Mouse (Mus musculus) cerebellum, adult 18-20 months (tissue): ENCODE data around the gene Gba.
A peak's percentile ranks its signal among the peaks of the same experiment; 100 is the strongest.
"Not testable (repeated sequence)": the region's sequence is repeated elsewhere in the genome, so short reads cannot be mapped to it uniquely, and the experiment has no call there.

Source experiments
- DNase-seq, 2 experiments: peaks; one replicate each; pipeline ENCODE4 v3.0.0; 2021

The Gba gene

DNA sequence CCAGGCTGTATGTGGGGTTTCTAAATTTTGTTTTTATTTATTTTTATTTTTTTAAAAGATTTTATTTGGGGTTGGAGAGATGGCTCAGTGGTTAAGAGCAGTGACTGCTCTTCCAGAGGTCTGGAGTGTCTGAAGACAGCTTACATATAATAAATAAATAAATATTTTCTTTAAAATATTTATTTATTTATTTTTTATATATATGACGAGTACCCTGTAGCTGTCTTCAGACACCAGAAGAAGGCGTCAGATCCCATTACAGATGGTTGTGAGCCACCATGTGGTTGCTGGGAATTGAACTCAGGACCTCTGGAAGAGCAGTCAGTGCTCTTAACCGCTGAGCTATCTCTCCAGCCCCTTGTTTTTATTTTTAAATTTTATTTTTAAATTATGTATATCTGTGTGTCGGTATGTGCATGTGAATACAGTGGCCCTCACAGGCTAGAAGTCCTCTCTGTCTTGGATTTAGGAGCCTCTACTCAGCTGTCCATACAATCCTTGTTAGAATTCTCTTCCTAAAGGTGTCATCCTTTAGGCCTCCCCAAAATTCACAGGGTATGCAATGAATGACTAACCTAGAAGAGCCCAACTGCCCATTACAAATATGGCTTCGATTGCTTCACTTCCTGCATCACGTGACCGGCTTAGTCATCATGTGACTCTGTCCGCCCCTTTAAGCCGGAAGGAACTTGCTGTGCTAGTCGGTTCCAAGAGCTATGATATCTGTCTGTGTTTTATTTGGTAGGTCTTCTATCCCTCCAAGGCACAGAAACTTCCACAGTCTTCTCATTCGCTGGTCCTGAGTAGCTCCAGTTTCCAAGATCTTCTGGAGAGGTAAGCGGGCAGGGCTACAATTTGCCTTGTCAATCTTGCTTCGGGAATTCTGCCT is at the start of gene Gba:
Gba (plus strand) TSS at position 676 of the 889 bp plus-strand sequence.
- DNase-seq = peak; percentile 83 to 89

DNA sequence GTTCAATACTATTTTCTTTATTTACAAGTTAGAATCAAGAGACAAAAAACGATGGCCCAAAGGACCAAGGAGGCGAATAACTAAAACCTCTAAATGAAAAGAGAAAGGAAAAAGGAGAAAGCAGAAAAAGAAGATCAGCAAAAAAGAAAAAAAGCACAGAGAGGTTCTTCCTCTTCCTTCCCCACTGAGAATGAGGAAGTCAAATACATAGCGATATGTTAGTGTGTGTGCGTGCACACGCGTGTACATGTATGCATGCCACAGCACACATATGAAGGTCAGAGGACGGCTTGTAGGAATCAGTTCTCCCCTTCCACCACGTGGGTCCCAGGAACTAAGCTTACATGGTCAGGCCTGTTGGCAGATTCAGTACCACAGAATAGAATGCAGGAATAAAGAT is 45.8 kb upstream of the Gba start:
- DNase-seq = no peak

DNA sequence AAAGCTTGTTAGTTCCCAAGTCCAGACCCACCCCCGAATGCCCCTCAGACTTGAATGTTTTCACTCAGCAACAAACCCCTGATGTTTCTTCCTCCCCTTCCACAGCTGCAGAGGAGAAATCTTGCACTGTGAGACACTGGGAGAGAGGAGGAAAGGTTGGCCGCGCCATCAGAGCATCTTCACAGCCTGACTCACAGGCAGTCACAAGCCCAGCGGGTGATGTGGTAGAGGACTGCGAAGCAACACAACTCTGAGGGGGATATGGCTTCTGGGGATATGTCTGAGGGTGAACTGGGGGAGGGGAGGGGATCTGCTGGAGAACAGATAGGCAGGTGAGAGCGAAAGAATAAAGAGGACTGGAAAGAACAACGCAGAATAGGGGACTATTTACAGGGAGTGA is 44.1 kb upstream of the Gba start:
- no peak for DNase-seq

DNA sequence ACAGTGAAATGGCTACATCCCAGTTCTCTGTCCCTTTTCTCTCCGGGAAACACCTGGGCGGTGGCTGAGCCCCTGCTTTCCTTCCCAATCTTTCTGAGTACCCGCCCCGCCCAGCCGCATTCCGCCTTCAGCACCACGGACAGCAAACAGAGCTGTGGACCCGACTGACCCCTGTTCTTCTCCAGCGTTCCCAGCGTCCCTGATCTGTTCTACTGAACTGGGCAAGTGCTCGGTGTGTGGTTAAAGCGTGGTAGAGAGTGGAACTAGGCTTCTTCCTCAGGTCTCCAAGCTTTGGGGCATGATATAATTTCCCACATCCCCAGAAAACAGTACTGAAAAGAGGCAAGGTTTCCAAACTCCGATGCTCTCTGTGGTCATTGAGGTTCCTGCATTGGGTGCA is 43.5 kb upstream of the Gba start:
- DNase-seq = no peak

DNA sequence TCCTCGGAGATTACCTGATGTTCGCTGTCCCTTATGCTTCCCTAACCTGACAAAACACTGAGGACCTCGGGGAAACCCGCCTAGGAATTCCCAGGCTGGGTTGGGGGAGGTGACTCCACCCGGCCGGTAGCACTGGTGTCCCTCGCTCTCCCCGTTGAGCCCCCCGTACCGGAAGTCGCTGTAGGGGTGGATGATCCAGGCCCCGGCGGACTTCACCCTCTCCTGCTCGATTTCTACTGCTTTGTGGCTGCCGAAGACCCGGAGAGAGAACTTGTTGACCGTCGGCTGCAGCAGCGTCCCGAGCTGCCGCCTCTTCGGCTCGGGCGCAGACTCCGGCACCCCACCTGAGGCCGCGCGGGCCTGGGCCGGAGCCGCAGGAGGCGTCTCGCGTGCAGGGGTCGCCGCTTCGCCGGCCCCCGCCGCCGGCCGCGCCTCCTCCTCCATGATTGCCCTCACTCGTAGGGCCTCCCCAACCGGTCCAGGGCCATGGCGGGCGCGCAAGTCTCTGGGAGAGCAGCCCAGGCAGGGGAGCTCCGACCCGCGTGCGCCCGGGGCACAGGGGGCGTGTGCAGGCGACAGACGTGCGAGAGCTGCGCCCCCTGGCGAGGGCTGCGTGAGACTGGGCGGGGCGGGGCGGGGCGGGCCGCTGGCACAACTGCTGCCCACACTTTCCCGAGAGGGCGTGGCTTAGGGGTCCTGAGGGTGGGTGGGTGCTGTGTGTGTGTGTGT is 42.9 kb upstream of the Gba start, which contains the start of gene Hcn3:
Hcn3 (minus strand) TSS at position 581 of the 729 bp plus-strand sequence.
- DNase-seq = peak; percentile 60 to 70

DNA sequence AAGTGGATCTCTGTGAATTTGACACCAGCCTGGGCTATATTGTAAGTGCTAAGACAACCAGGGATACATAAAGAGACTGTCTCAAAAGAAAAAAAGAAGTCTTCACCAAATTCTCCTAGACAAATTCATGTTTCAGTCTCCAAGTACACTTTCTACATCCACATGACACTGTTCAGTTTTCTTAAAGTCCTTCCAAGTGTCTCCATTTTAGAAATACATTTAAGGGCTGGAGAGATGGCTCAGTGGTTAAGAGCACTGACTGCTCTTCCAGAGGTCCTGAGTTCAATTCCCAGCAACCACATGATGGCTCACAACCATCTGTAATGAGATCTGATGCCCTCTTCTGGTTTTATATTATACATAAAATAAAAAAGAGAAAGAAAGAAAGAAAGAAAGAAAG is 41.5 kb upstream of the Gba start:
- DNase-seq = not testable (repeated sequence)

DNA sequence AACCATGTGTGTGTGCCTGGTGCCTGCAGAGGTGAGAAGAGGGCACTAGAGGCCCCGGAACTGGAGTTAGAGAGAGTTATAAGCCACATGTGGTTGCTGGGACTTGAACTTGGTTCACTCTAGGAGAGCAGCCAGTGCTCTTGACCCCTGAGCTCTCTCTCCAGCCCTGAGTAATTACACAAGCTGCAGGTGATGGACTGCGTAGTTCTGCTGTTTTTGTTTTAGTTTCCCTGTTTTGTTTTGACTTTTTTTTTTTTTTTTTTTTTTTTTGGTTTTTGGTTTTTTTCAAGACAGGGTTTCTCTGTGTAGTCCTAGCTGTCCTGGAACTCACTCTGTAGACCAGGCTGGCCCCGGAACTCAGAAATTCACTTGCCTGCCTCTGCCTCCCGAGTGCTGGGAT is 40.9 kb upstream of the Gba start:
- DNase-seq = no peak

DNA sequence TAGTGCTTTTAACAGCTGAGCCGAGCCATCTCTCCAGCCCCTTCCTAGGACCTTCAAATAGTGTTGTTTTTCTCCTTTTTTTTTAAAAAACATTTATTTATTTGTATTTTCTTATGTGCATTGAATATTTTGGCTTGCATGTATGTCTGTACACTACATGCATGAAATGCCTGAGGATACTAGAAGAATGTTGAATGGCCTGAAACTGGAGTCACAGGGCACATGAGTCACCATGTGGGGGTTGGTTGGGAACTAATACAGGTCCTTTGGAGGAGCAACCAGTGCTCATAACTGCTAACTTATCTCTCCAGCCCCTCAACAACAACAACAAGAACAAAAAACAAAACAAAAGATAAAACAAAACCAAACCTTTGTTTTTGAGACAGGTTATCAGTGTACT is 39.6 kb upstream of the Gba start:
- no peak for DNase-seq

DNA sequence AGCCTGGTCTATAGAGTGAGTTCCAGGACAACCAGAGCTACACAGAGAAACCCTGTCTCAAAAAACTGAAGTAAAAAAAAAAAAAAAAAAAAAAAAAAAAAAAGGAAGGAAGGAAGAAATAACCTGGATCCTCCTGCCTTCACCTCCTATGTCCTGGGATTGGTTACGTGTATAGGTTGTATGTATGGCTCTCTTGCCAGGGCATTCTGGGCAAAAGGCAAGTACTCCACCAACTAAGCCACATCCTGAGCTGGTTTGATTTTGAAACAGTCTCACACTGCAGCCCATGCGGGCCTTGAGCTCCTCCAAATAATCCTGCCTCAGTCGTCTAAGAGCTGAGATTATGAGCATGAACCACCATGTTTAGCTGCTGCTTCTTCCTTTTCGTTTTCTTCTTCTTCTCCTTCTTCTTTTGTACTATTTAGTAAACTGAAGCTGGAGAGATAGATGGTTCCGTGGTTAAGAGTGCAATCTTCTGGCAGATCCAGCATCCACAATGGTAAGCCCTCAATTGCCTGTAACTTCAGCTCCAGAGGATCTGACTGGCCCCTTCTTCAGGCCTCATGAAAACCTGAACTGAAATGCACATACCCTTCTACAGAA is 39.0 kb upstream of the Gba start:
- DNase-seq = no peak

DNA sequence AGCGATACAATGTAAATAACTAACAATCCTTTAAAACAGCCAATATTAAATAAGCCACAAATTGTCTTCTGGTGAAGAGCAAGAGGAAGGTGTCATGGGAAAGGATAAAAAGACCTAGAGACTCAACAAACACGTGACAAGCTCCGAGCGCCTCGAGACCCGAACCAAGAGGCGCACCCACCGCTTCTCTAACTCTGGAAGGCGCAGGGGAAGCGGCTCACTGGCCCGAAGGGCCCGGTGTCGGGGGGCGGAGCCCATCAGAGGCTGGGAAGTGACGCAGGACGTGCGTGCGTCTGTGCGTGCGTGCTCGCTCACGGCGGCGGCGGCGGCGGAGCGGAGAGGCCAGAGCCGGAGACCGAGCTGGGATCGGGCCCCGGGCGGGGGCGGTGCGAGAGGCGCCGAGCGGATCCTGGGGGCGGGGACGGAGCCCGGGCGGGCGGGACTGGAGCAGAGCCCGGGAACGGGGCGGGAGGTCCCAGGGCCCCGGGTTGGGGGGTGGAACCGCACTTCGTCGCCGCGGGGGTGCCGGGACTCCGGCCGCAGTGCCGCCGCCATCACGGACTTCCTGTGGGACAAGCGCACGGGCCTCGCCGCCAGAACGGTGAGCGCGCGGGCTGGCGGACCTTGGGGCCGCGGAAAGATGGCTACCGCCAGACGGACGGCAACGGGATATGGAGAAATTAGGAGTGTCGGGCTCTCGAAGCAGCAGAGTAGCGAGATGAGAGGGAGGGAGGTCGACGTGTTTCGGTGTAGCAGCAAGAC is 38.0 kb upstream of the Gba start, which contains the start of gene Clk2:
Clk2 (plus strand) TSS at position 290 of the 762 bp plus-strand sequence.
- peak; percentile 96 for DNase-seq

DNA sequence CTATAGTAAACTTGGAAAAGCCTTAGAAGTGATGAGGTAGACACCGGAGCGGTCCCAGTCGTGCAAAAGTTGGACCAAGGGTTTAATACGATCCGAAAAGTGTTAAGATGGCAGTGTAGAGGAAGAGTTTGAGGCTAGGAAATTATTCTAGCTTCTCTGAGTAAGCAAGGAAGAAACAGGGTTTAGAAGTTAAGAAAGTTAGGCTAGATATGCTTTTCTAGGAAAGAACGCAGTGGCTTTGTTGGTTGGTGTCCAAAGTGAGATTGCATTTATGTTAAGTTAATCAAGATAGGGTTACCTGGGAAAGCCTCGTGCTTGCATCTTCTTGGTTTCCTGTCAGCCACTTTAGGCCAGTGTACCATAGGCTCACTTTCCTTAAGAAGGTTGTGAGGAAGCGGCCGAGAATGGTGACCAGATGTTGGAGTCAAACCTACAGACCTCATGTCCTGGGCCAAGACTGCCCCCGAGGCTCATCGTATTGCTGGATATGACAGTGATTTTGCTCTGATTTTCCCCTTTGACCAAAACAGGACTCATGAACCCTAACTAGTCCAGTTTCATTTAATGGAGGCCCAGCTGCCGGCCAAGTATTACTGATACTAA is 37.4 kb upstream of the Gba start:
- DNase-seq = no peak

DNA sequence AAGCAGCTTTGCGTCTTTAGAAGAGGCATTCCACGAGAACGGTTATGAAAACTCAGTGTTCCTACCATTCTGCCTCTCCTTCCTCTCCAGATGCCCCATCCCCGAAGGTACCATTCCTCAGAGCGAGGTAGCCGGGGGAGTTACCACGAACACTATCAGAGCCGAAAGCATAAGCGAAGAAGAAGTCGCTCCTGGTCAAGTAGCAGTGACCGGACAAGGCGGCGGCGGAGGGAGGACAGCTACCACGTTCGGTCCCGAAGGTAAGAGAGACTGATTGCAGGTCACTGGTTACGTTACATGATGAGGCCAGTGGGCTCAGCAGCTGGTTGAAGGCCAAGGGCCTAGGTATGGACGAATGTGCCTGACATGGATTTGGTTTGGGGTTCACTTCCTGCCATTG is 35.8 kb upstream of the Gba start:
- DNase-seq = no peak

DNA sequence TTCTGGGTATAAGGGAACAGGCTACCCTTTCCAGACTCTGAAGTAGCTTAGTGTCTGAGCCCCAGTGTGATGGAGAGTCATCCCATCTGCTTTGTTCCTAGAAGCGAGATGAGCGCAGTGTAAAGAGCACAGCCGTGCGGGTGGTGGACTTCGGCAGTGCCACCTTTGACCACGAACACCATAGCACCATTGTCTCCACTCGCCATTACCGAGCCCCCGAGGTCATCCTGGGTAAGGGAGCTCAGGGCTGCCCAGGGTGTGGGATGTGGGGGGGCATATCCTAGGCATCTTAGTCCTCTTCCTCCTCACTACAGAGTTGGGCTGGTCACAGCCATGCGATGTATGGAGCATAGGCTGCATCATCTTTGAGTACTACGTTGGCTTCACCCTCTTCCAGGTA is 27.9 kb upstream of the Gba start:
- DNase-seq = no peak

DNA sequence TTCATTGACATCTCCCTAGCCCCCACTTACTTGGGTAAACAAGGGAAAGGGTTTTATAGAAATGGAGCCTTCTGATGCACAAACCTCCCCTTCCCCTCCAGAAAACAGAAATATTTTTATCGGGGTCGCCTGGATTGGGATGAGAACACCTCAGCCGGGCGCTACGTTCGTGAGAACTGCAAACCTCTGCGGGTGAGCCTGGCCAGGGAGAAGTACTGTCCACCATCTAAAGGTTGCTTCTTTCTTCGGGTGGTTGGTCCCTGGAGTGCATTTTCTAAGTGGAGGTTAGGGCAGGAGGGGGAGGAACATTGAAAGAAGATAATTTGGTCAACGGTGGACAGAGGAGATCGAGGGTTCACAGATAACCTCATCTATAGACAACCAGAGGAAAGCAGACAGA is 27.2 kb upstream of the Gba start:
- no peak for DNase-seq

DNA sequence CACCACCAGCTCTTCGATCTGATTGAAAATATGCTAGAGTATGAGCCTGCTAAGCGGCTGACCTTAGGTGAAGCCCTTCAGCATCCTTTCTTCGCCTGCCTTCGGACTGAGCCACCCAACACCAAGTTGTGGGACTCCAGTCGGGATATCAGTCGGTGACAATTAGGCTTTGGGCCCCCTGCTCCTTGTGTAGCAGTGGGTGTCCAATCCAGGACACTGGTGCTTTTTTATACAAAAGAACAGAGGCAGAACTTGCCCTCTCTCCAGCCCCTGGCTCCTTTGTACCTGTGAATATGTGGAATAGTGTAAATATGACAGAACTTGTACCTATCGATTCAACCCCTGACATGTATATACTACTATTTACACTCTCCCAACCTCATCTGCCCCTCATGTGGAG is 26.3 kb upstream of the Gba start:
- no peak for DNase-seq

DNA sequence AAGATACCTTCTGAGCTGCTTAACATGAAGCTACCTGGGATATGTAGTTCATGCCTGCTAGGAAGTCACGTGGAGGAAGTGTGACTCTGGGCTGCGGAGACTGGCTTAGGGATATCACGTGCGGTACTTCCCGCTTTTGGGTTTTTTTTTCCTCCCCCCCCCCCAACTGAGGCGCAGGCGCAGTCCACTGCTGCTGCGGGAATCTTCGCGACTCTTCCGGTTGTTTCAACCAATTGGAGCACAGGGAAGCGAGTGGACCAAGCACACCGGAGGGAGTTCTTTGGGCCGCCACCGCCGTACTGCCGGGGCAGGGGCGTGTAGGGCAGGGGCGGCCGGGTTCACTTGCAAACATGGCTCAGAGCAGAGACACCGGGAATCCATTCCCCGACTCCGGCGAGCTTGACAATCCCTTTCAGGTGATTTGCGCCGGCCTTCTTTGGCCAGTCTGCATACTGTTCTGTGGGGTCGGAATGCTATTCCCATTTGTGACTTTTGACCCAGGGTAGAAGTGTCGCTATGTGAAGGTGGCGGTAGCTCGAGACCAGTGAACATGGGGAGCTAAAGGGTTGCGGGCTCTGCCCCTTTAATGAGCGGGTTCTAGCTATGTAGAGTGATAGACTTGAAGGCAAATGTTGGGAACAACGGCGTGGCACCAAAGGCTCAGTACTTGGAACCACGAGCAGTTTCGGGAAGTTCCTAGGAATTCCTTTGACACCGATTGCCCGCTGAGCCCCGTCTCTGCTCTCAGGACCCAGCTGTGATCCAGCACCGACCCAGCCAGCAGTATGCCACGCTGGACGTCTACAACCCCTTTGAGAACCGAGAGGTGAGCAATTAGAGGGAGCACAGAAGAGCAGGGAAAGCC is 25.3 kb upstream of the Gba start, which contains the start of gene Scamp3:
Scamp3 (plus strand) TSS at position 232 of the 865 bp plus-strand sequence.
- DNase-seq = peak; percentile 83 to 91

DNA sequence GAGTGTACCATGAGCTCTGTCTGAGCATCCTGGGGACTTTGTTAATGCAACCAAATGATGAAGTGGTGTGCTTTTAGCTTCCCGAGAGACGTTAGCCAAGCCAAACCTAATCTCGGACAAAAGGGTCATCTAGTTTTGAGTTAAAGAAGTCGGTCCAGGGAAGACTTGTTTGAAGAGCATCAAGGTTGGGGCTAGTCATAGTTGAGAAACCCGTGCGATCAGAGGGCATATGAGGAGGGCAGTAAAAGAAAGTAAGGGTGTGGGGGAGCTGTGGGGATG is 24.7 kb upstream of the Gba start:
- no peak for DNase-seq

DNA sequence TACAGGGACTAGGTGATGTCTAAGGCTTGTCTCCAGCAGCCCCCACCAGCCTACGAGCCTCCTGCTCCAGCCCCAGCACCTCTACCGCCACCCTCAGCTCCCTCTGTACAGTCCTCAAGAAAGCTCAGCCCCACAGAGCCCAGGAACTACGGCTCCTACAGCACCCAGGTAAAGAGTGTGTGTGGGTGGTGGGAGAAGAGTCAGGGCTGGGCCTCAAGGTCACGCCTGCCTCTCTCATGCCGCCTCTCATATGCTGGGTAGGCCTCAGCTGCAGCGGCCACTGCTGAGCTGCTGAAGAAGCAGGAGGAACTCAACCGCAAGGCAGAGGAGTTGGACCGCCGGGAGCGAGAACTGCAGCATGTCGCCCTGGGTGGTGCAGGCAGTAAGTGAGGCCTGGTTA is 23.7 kb upstream of the Gba start:
- no peak for DNase-seq

DNA sequence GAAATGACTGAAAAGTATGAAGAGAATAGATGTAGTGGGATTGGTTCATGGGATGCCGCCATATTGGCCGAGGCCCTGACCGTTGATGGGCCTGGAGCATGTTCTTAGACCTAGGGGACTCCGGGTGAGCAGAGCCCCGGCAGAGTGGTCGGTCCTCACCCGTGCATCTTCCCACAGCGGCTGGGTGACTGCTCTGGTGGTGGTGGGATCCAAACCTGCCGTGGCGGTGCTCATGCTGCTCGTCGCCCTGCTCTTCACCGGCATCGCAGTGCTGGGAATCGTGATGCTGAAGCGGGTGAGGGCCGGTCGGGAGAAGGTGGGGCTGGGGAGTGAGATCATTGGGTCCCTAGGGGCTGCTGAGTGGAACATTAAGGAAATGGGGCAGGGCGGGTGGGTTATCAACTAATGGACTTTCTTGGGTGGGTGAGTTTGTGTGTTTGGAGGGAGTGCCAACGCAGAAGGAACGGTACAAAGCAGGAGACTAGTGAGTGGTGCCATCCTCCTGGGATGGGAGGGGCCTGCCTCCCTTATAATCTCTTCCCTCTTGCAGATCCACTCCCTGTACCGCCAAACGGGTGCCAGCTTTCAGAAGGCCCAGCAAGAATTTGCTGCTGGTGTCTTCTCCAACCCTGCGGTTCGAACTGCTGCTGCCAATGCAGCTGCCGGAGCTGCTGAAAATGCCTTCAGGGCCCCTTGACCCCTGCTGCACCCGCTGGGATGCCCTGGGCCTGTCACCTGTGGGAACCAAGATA is 20.8 kb upstream of the Gba start:
- DNase-seq = no peak

DNA sequence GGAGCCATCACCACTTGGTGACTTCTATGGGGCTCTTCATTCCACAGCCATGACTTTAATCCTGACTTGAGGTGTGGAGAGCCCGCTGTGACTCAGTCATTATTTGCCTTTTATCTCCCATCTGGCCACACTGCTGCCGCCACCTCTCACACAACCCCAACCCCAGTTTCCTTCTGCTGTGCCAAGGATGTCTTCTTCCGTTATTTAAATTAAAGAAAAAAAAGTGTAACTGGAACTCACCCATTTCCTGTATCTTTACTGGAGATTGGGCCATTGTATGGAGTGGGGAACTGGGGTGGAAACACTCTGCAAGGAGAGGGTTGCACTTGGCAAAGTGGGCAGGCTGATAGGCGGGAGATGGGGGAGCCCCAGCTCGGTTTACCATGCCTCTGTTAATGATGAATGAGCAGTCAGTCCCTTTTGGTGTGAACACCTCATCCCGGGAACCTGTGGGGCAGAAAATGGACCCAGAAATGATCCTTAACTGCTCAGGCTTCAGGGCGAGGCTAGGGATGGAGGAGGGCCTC is 20.1 kb upstream of the Gba start:
- DNase-seq = no peak
